Mouse (Mus musculus) urinary bladder, postnatal 14 days (tissue): ENCODE results near the gene St6galnac4.

Experiments used
- DNase-seq: peaks from one replicate; pipeline ENCODE4 v3.0.0; 2021; ENCODE audit warnings: low spot score

The St6galnac4 gene

DNA sequence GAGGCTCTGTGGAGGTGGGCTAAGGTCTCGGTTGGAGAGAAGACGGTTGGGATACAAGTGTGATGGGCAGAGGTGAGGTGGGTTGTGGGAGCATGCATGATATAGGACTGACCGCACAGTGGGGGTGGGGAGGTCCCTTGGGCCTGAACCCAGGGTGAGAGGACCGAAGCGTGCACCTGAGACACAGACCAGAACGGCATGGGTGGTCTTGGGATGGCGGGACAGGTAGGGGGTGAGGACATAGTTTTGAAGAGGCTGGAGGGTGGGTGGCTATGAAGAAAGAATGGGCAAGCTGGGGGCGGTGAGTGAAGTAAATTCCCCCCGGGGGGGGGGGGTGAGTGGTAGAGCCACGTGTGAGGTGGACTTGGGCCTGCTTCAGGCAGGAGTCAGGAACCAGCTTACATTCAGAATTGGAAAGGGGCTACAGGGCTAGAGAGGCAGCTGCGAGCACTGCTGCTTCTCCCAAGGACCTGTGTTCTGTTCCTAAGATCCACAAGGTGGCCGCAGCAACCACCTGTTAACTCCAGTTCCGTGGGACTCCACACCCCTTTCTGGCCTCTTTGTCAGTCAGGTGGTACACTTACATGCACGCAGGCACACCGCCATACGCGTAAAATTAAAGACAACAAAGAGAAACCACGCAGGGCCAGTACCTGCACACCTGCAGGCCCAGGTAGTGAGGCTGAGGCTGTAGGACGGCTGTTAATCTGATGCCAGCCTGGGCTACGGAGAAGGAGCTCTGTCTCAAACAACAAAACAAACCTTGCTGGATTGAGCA is 40.6 kb downstream of the St6galnac4 start:
- no peak for DNase-seq

DNA sequence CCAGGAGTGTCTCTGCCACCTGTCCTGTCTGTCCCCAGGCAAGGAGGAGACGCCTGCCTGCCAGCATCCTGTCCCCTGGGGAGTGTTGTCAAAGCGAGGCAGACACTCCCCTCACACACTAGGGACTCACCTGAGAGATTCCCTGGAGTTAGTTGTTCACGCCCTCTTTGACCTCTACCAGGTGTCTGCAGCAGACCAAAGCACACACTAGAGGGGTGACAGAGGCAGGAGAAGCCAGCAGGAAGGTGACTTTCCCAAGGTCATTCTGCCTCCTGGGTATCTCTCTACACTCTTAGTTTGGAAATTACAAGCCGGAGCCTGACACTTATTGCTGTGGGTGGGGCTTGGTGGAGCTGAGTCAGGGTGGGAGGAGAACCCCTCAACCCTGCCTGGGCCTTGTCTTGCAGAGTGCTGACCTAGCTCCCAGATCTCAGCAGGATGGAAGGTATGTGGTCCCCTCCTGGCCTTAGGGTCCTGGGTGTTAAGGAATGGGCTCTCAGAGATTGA is 41.2 kb downstream of the St6galnac4 start:
- DNase-seq, result no peak

DNA sequence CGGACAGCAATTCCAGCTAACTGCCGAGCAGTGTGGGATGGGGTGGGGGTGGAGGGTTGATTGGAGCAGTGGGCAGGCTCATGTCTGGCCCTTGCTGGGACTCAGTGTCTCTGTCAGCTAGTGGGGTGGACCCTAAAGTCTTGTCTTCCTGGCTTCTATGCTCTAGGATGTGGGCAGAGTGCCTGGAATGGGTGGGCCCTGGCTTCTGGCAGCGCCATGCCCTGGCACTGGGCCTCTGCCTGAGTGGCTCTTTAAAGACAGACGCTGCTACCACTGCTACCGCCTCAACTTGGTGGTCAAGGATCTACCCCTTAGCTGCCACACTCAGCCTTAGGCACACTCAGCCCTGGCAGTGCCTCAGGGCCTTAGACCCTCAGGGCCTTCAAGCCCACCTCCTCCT is 41.8 kb downstream of the St6galnac4 start:
- DNase-seq, result peak; percentile 80

DNA sequence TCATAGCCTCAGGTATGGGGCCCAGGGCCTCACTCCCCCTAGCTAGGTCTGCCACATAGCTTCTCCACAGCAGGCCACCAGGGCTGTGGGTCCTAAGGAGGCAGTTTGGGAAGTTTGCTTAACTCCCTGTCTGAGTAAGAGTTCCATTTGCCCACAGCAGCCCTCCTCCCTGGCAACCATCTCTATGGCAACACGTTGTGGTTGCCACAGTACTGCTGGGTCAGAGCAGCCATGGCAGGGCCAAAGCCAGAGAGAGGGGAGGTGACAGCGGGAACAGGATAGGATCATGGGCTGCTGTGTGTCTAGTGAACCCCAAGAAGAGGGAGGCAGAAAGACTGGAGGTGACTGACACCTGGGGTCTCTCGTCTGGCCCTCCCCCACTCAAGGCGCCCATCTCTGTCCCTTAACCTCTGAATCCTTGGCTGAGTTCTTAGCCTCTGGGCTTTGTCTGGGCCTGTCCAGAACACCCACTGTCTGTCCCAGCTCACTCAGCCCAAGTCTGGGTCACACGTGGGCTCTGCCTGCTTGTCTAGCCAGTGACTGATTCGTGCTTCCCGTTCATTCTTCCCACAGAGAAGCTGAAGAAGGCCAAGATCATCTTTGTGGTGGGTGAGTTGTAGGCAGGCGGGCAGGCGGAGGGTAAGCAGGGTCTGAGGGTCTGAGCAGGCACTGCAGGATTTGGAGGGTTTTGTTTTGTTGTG is 42.5 kb downstream of the St6galnac4 start:
- peak; percentile 75 for DNase-seq

DNA sequence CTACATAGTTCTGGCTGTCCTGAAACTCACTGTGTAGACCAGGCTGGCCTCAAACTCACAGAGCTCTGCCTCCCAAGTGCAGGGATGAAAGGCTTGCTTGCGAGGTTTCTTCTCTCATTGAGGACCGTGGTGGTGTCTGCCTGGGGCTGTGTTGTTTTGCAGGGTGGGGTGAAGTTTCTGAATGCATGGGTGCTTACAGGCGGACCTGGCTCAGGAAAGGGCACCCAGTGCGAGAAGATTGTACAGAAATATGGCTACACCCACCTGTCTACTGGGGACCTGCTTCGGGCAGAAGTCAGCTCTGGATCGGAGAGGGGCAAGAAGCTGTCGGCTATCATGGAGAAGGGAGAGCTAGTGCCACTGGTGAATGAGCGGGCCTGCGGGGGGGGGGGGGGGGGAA is 43.1 kb downstream of the St6galnac4 start:
- DNase-seq, result no peak

DNA sequence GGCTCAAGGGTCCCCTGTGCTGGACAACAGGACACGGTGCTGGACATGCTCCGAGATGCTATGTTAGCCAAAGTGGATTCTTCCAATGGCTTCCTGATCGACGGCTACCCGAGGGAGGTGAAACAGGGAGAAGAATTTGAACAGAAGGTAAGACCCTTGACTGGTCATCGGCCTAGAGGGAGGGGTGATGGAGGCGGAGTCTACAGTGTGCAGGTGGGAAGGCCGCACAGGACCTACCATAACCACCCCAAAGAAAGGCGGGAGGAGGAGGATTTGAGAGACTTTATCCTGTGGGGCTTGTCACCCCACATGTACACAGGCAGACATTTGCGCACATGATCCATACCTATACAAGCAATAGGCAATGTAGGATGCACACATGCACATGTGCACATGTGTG is 44.2 kb downstream of the St6galnac4 start:
- DNase-seq, result no peak

DNA sequence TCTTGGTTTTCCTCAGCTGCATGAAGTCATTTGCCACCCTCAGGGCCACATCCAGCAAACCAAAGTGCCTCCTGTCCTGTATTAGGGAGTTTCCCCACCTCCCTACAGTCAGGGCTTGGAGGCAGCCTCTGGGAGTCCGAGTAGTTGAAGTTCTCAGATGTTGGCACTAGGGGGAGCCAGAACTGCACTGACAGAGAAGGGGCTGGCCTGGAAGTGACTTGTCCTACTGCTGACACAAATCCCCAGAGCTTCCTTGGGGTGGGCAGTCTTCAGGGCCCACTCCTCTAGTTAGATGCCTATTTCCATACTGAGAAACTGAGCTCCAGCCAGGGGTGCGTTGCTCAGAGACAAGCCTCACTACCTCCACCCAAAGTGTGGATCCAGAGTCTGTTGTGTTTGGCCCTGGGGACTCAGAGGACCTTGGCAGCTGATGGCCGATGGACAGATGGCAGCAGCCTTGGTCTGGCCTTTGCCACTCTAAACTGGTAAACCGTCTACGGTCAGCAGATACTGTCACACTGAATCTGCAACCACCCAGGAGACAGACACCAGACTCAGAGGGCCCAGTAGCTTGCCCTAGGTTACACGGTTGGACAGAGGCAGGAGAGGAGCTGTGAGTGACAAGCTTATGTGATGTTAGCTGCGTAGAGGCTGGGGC is 45.0 kb downstream of the St6galnac4 start:
- DNase-seq, result peak; percentile 84

DNA sequence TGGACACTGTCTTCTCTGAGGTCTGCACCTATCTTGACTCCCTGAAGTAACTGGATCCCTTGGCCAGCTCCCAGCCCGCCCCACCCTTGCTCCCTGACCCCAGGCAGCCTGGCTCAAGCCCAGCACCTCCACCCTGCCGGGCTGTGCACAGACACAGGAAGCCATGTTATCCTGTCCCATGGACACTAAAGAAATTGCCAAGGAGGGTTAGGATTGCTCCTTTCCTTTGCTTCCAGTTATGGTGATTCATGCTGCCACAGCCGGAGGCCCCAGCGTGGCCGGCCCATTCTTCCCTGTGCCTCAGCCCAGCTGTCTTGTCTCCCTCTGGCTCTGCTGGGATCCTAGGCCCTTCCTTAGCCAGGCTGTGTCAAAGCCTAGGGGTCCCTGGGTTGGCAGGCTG is 46.8 kb downstream of the St6galnac4 start:
- DNase-seq, result no peak

DNA sequence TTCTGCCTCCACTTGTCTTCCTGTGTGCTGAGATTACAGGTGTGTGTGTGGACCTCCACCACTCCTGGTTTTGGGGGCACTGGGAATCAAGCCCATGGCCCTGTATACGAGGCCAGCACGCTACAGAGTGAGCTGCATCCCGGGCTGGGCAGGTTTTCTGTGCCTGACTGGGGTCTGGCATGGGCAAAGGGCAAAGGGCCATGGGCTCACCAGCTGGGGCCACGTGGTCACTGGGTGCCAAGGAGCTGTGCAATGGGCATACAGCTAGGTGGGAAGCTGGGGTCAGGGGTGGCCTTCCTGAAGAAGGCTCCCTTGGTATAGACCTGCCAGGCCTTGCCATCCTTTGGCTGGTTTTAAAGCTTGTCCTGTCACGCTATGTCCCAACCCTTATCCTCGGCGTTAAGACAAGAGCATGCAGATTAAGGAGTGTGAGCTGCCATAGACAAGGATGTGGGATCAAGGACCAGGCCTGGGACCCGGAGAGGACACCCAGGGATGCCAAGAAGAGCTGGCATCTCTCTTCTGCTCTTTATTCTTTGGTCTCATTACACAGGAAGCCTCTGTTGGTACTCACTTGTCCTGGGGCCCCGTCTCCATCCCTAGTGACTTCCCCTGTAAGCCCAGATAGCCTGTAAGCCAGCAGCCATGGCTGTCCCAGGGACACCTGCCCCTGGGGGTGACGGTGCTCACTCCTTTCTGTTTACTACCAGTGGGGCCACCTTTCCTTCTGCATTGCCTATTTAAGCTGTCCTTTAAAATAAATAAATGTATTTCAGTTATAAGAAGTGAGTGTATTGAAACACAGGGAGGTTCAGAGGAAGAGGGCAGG is 47.6 kb downstream of the St6galnac4 start:
- no peak for DNase-seq

DNA sequence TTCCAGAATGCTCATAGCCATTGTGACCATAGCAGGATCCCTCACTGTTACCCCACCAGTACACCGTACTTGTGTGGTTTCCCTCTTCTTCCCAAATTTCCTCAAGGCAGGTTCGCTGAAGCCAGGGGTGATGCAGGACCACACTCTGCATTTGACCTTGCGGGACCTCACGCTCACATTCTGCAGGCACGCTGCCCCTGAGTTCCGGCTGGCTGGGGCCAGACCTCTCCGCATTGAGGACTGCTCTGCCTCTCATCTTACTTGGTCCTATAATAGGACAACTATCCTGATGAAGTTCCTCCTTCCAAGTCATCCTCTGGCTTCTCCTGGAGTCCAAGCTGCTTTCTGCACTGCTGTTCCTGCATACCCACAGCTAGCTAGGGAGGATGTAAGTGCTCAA is 49.7 kb downstream of the St6galnac4 start:
- no peak for DNase-seq

DNA sequence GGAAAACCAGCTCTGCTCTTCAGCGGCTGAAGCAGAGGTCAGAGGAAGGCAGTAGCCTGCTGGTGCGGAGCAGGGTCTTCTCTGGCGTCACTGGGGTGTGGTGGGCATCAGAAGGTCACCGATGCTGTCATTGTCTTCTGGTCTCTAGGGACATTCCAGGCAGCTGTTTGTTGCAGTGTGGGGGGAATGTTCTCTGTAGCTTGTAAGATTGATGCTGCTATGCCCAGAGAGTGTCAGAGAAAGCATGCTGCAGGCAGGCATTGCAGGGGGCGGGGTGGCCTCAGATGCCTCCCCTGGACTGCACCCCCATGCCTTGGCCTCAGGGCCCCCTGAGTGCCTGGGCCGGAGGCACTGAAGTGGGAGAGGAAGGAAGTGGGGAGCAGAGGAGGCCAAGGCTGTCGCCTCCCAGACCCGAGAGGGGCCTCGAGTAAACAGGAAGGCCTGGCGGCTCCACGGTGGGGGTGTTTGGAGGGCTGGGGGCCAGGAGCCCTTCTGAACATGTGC is 50.9 kb downstream of the St6galnac4 start:
- DNase-seq, result no peak

DNA sequence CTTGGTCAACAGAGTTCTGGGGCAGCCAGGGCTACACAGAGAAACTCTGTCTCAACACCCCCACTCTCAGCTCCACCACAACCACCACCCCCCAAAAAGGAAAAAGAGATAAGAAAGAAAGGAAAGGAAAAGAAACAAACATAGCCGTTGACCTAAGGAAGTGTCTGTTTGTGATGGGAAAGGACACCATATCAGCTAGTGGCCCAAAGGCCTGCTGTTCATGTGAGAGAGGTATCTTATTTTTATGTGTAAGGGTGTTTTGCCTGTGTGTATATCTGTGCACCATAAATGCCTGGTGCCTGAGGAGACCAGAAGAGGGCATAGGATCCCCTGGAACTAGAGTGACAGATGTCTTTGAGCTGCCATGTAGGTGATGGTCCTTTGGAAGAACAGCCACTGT is 52.7 kb downstream of the St6galnac4 start:
- DNase-seq, result no peak

DNA sequence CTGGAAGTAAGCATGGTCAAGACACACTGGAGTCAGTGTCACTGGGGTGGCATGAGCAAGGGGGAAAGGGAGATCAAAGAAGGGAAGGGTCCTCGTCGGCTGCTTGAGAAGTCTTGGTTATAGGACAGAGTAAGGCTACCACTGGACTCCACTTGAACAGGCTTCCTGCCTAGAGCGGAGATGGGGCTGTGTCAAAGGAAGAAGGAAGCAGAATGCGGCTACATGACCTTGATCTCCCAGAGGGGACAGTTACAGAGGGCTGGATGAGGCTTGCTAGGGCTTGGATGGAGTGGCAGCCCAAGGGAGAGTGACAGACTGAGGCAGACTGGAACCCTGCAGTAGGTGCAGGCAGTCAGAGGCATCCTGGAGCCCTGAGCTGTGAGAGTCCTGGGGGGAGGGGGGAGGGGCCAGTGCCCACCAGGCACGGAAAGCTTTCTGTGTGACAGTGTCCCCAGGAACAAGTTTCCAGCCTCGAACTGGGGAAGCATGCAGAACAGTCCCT is 53.7 kb downstream of the St6galnac4 start:
- DNase-seq, result no peak

DNA sequence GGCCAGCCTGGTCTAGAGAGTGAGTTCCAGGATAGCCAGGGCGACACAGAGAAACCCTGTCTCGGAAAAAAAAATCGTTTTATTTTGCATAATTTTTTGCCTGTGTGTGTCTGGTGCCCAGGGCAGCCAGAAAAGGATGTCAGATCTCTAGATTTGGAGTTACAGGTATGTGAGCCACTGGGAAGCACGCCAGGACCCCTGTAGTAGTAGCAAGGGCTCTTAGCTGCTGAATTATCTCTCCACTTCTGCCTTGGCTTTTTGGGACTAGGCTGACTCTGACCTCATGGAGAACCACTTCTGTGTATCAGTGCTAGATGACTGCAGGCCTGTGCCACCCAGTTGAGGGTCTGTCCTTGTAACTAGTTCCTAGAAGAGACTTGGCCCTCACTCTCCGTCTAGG is 54.9 kb downstream of the St6galnac4 start:
- no peak for DNase-seq

DNA sequence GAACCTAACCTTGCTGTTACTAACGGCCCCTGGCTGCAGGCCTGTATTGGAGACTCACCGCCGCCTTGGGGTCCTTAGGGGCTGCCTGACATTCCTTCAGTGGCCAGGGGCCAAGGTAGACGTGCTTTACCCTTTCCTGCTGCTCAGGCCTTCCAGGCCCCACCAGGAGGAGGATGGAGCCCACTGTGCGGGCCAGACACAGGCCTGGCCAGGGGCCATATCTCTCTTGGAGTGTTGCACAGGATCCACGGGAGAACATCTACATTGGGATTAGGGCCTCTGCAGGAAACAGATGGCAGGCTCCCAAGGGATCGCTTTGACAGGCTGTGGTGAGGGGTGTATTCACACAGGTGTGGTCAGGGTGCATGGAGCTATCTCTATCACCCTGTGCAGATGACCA is 55.9 kb downstream of the St6galnac4 start:
- DNase-seq, result no peak

DNA sequence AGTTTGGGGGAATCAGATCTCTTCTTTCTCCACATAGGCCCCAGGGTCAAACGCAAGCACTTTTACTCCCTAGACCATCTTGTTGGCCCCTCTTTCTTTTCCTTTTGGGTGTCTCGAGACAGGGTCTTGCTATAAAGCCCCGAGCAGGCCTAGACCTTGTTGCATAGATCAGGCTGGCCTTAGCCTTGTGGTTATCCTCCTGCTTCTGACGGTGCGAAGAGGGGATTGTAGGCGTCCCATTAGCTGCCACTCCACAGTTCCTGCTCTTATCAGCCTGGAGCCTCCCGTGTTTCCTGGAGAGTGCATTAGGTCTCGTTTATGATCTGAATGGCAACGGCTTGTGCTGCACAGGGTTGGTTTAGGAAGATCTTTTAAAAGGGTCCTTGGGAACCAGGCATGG is 57.2 kb downstream of the St6galnac4 start:
- no peak for DNase-seq

DNA sequence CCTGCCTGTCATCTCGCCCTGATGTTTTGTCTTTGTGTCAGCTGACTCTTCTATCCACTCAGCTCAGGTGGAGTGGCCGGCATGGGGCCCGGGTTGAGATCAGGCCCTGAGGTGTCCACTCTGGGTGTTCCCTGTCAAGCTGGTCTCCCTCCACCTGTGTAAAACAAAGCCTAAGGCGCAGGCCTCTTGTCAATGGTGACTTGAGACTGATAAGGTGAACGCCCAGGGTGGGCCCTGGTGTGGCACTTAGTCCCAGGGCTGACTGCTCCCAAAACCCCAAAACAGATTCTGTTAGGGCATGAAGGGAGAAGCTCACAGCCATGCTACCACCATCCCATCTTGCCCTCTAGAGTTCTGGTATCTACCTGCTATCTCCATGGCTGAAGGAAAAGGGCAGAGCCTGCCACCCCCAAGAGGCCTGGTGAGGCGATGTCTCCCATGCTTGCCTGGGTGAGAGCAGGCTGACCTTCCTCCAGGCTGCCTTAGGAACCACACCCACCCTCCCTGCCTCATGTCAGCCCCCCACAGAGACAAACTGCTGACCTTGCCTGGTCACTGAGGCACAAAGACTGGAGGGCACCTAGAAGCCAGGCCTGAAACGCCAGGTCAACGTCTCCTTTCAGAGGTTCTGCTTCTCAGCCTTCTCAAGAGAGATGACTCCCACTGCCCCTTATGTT is 58.0 kb downstream of the St6galnac4 start:
- DNase-seq, result no peak

DNA sequence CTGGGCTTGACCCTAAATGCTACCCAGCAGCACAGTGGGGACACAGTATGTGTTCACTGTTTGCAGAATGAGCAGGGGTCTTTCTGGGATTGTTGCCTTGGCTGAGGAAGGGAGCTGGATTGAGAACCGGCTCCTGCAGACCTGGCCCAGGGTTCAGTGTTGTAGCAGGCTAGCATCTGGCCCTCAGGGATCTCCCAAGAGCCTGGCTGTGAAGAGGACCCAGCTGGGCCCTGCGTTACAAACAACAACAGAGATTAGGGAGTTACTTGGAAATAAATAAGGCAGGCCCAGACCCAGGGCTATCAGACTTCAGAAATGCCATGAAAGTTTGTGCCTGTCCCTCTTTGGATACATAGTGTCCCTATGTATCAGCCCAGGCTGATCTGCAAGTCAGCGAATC is 58.8 kb downstream of the St6galnac4 start:
- no peak for DNase-seq

DNA sequence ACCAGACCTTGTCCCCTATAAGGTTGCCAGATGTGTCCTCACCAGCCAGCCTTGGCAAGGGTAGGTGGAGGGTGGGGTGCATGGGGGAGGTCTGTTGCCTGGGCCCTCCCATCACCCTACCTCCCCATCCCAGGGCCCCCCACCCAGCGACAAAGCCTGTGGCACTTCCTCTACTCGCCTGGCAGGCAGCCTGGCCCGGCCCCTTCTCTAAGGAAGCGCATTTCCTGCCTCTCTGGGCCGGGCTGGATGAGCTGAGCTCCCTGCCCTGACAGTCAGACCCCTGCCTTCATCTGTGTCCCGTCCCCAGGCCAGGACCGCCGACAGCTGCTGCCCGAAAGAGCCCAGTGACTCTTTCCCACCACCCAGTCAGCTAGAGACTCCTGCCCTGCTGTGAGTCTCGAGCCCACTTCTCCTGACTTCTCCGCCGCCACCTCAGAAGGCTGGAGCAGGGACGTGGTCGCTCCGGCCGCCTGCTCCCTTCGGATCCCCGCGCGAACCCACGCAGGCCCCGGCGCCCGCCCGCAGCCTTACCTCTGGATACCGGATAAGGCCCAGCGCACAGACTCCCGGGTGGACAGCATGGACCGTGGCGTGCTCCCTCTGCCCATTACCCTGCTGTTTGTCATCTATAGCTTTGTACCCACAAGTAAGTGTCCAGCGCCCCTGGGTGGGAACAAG is 59.6 kb downstream of the St6galnac4 start, which contains the start of gene Eng:
Gene Eng, plus strand, starts transcription at position 217 of the 678 bp plus-strand sequence.
- peak; percentile 59 for DNase-seq

DNA sequence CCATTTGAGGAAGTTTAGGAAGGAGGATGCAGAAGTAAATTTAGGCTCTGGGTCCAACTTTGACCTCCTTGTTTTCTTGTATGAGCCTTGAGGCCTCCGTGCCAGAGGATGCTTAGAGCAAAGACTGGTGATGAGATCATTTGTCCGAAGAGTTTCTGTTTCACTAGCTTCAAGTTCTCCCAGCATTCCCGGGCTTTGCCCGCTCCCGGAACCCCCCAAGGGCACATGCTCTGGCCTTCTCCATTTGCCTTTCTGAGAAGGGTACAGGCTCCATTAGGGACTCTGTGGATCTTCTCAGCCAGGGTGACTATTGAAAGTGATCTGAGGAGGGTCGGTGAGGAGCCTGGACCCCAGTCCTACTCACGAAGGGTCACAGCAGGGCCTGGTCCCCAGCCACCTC is 60.5 kb downstream of the St6galnac4 start:
- DNase-seq, result no peak
